In the genomic region with DNA sequence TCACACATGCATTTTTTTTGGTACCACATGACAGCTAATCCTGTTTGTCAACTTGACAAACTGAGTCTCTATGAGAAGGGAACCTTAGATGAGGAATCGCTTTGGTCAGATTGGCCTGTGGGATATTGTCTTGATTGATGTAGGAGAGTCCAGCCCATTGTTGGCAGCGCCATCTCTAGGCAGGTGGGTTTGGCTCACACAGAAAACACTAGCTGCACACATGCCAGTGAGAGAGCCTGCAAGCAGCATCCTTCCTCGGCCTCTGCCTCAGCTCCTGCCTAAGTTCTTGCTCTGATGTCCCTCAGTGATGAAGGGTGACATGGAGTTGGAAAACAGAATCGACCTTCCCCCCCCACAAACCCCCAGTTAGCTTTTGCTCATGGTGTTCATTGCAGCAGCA, we compare ENCODE assay signal across 21 mouse cellular contexts.
DNase-seq lines count a peak whose midpoint lies in the region; ATAC-seq and TF ChIP-seq lines count a peak whose summit lies in the region.
"Had no signal": no experiment of that assay in that cellular context is flagged by ENCODE, and none has a peak within 500 bp of the region (broad histone marks: within the 10 kb centered on the region; RNA-seq: fewer than 3 reads in every experiment).

No protein-coding gene starts in this region.

- TF ChIP-seq CTCF in midbrain, postnatal 0 days (IDR thresholded peaks at IDR 0.05), result no peak

- 73% methylated on average over 4 of the region's 4 CpGs for WGBS in midbrain, embryonic 11.5 days
- 74% methylated on average over 4 of the region's 4 CpGs for WGBS in midbrain, postnatal 0 days

- no peaks in the 10 kb centered on the region for H3K27me3 ChIP-seq in midbrain, embryonic 11.5 days (ENCODE audit: control insufficient read depth, insufficient read depth, low read length)
- no peaks in the 10 kb centered on the region for H3K27me3 ChIP-seq in midbrain, postnatal 0 days (ENCODE audit: insufficient read depth, low read length)
- H3K27me3 ChIP-seq: CH12.LX, Patski had no signal

- H3K4me3 ChIP-seq in midbrain, embryonic 11.5 days (ENCODE audit: low read depth, low read length), result no peak overlapping the region
- H3K4me3 ChIP-seq in midbrain, postnatal 0 days (ENCODE audit: low read depth, low read length), result no peak overlapping the region

- H3K9me3 ChIP-seq in midbrain, embryonic 11.5 days (ENCODE audit: control insufficient read depth, low read length), result no peaks in the 10 kb centered on the region
- H3K9me3 ChIP-seq in midbrain, postnatal 0 days (ENCODE audit: low read length), result no peaks in the 10 kb centered on the region

- H3K4me1 ChIP-seq in midbrain, embryonic 11.5 days (ENCODE audit: control insufficient read depth, insufficient read depth, low read length), result peaks cover 6% of the 10 kb centered on the region
- peaks cover 7% of the 10 kb centered on the region for H3K4me1 ChIP-seq in midbrain, postnatal 0 days (ENCODE audit: insufficient read depth, low read length)

- DNase-seq in cerebellum, postnatal 10 days, result peak; percentile 19 to 31
- DNase-seq in cerebellum, postnatal 36 days, result no peak
- peak; percentile 55 for DNase-seq in heart, adult 11 months
- no peak for DNase-seq in heart, adult 8-10 months (ENCODE audit: low spot score)
- DNase-seq in midbrain, embryonic 11.5 days (ENCODE audit: low spot score, missing footprints), result peak; percentile 73
- DNase-seq in midbrain, postnatal 0 days (ENCODE audit: low spot score), result no peak
- DNase-seq: adrenal gland, adult 2 months; adrenal gland, adult 8-10 months; adrenal gland, postnatal 10 days; adrenal gland, postnatal 14 days; adrenal gland, postnatal 25 days; adrenal gland, postnatal 36 days; B cell, adult 2 months; cerebellum, adult 11 months; cerebellum, adult 11-12 months; cerebellum, adult 18-20 months had no signal

- H3K9ac ChIP-seq in midbrain, embryonic 11.5 days (ENCODE audit: low read length), result no peak overlapping the region
- H3K9ac ChIP-seq in midbrain, postnatal 0 days (replicated peaks; ENCODE audit: low read length, poor library complexity, severe bottlenecking), result no peak overlapping the region

- no peaks in the 10 kb centered on the region for H3K36me3 ChIP-seq in midbrain, embryonic 11.5 days (ENCODE audit: control insufficient read depth, insufficient read depth, low read length)
- no peaks in the 10 kb centered on the region for H3K36me3 ChIP-seq in midbrain, postnatal 0 days (ENCODE audit: insufficient read depth, low read length)
- H3K36me3 ChIP-seq: G1E had no signal

- H3K27ac ChIP-seq in midbrain, embryonic 11.5 days (ENCODE audit: low read depth, low read length), result no peak overlapping the region
- H3K27ac ChIP-seq in midbrain, postnatal 0 days (ENCODE audit: low read depth, low read length), result no peak overlapping the region

- H3K4me2 ChIP-seq in midbrain, embryonic 11.5 days, result no peak overlapping the region
- no peak overlapping the region for H3K4me2 ChIP-seq in midbrain, postnatal 0 days (ENCODE audit: low read depth, low read length, poor library complexity, severe bottlenecking)

- no peak for ATAC-seq in midbrain, embryonic 11.5 days (ENCODE audit: low FRiP score)
- no peak for ATAC-seq in midbrain, postnatal 0 days (ENCODE audit: low FRiP score)
- ATAC-seq: activated CD4-positive, CD25-positive, alpha-beta regulatory T cell, adult 4 months; CD4-positive, CD25-positive, alpha-beta regulatory T cell, adult 4 months; Patski had no signal

Comparison
In these comparisons a context has a peak if more than half of its experiments do, and no peak if none do; other contexts are left out.
1. DNase-seq: peak in cerebellum, postnatal 10 days (2 of 2), heart, adult 11 months (single experiment) and midbrain, embryonic 11.5 days (single experiment); none in cerebellum, postnatal 36 days (0 of 2), heart, adult 8-10 months (single experiment) and midbrain, postnatal 0 days (single experiment).